Mouse (Mus musculus): ENCODE measurements at regions not wholly inside any gene's neighbourhood (a gene's known extent, or its start where the extent isn't known, plus 50 kb on each side); places are given as distances from the start of the nearest gene placed in this dataset.

DNA sequence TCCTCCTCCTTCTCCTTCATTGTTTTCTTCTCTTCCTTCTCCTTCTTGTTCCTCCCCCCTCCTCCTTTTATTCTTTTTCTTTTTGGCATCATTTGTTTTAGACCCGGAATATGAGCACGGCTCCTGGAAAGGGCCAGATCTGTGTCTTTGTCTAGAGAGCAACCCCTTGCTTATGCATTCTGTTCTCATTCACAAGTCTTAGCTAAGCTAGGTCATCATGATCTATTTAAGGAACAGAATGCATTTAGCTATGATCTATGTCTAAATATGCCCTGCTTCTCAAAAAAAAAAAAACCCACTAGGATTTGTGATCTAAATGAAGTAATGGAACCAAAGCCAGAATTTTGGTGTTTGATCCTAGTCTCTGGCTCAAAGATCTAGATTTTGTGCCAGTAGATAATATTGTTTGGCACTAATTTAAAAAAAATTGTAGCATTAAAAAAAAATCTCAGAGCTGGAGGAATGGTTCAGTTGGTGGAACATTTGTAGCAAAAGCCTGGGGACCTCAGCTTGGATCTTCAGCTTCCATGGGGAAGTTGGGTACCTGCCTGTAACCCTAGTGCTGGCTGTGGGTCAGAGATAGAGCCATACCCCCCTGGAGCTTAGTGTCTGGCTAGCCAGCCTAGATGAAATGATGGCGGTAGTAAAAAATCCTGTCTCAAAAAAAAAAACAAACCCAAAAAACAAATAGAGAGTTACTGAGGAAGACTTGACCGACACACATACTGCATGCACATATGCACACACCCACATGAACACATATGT is 100.5 kb upstream of the Got2 start:
- no peak overlapping the region for H3K4me3 ChIP-seq (ENCODE audit: insufficient read depth, low read depth, low read length)
- peaks cover 5% of the 10 kb centered on the region; the same call in 1 of the 2 replicates for H3K4me1 ChIP-seq (ENCODE audit: control insufficient read depth, insufficient read depth, low read length)
- TF ChIP-seq CTCF (IDR thresholded peaks at IDR 0.05; ENCODE audit: insufficient read depth, low read depth, low read length): no peak
- TF ChIP-seq POLR2A (IDR thresholded peaks at IDR 0.05; ENCODE audit: insufficient read depth, low read depth, low read length): no peak
- H3K27ac ChIP-seq (ENCODE audit: insufficient read depth, low read depth, low read length): no peak overlapping the region
- 82% methylated on average over 4 of the region's 4 CpGs for WGBS

DNA sequence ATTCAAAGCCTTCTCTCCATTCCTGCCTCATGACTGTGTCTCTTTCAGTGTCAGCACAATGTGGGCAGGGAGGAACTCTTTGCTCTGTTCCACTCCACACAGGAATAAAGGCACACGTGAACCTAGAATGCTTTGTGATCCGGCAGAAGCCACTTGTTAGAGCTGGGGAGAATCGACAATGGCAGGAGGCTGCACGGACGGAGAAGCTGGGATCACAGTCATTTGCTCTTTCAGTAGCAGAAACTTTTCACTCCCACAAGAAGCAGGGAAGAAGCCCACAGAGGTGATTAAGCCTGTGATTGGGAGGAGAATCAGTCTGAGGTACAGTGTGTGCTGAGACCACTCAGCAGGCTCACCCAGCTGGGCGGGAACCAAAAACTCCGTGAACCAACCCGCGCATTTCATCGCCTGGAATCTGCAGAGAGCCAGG is 98.7 kb upstream of the Got2 start:
- Histone ChIP-seq H3K4me1 (ENCODE audit: control insufficient read depth, insufficient read depth, low read length) (peaks cover 5% of the 10 kb centered on the region; the same call in 1 of the 2 replicates), H3K27ac (ENCODE audit: insufficient read depth, low read depth, low read length) (no peak overlapping the region), H3K4me3 (ENCODE audit: insufficient read depth, low read depth, low read length) (0 out of 2 replicates have a peak overlapping the region, but pooled peaks have one; percentile 12)
- TF ChIP-seq POLR2A (IDR thresholded peaks at IDR 0.05; ENCODE audit: insufficient read depth, low read depth, low read length) (no peak), CTCF (IDR thresholded peaks at IDR 0.05; ENCODE audit: insufficient read depth, low read depth, low read length) (no peak)
- WGBS: 8% methylated on average over 10 of the region's 10 CpGs

- TF ChIP-seq POLR2A (IDR thresholded peaks at IDR 0.05; ENCODE audit: insufficient read depth, low read depth, low read length): no peak
- no peak for TF ChIP-seq CTCF (IDR thresholded peaks at IDR 0.05; ENCODE audit: insufficient read depth, low read depth, low read length)
- Histone ChIP-seq H3K4me3 (ENCODE audit: insufficient read depth, low read depth, low read length) (no peak overlapping the region), H3K27ac (ENCODE audit: insufficient read depth, low read depth, low read length) (no peak overlapping the region), H3K4me1 (ENCODE audit: control insufficient read depth, insufficient read depth, low read length) (peaks cover 5% of the 10 kb centered on the region; the same call in 1 of the 2 replicates)
- 73% methylated on average over 3 of the region's 3 CpGs for WGBS
Measured at GRCm38 (mm10) chr8:95986410-95986809, 98.1 kb upstream of the Got2 start.

DNA sequence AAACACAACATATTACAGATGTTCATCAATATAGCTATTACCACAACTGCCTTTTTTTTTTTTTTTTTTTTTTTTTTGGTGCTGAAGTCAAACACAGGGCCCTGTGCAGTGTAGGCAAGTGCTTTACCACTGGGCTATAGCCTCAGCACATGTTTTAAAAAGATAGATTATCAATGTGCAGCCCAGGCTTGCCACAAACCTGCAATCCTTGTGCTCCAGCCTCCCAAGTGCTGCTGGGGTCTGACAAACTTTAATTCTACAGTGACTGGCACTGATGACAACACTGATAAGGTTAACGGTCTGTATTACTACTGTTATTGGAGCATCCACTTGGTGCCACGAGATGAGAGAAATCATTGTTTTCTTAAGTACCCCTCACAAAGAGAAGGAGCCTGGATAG is 95.3 kb upstream of the Got2 start:
- Histone ChIP-seq H3K4me3 (ENCODE audit: insufficient read depth, low read depth, low read length) (no peak overlapping the region), H3K4me1 (ENCODE audit: control insufficient read depth, insufficient read depth, low read length) (peaks cover 5% of the 10 kb centered on the region; the same call in 1 of the 2 replicates), H3K27ac (ENCODE audit: insufficient read depth, low read depth, low read length) (no peak overlapping the region)
- 58% methylated on average over 2 of the region's 2 CpGs for WGBS
- TF ChIP-seq POLR2A (IDR thresholded peaks at IDR 0.05; ENCODE audit: insufficient read depth, low read depth, low read length): no peak
- no peak for TF ChIP-seq CTCF (IDR thresholded peaks at IDR 0.05; ENCODE audit: insufficient read depth, low read depth, low read length)

GRCm38 (mm10) chr8:95980405-95980804 is 92.1 kb upstream of the Got2 start:
- 63% methylated on average over 2 of the region's 2 CpGs for WGBS
- H3K4me3 ChIP-seq (ENCODE audit: insufficient read depth, low read depth, low read length): no peak overlapping the region
- no peaks in the 10 kb centered on the region for H3K4me1 ChIP-seq (ENCODE audit: control insufficient read depth, insufficient read depth, low read length)
- no peak overlapping the region for H3K27ac ChIP-seq (ENCODE audit: insufficient read depth, low read depth, low read length)
- TF ChIP-seq POLR2A (IDR thresholded peaks at IDR 0.05; ENCODE audit: insufficient read depth, low read depth, low read length): no peak
- TF ChIP-seq CTCF (IDR thresholded peaks at IDR 0.05; ENCODE audit: insufficient read depth, low read depth, low read length): no peak

GRCm38 (mm10) chr8:95979223-95979622 is 90.9 kb upstream of the Got2 start:
- Histone ChIP-seq H3K4me3 (ENCODE audit: insufficient read depth, low read depth, low read length) (no peak overlapping the region), H3K27ac (ENCODE audit: insufficient read depth, low read depth, low read length) (no peak overlapping the region), H3K4me1 (ENCODE audit: control insufficient read depth, insufficient read depth, low read length) (no peaks in the 10 kb centered on the region)
- no peak for TF ChIP-seq POLR2A (IDR thresholded peaks at IDR 0.05; ENCODE audit: insufficient read depth, low read depth, low read length)
- no peak for TF ChIP-seq CTCF (IDR thresholded peaks at IDR 0.05; ENCODE audit: insufficient read depth, low read depth, low read length)
- WGBS: 74% methylated on average over 6 of the region's 6 CpGs

- Histone ChIP-seq H3K4me3 (ENCODE audit: insufficient read depth, low read depth, low read length) (no peak overlapping the region), H3K4me1 (ENCODE audit: control insufficient read depth, insufficient read depth, low read length) (no peaks in the 10 kb centered on the region), H3K27ac (ENCODE audit: insufficient read depth, low read depth, low read length) (no peak overlapping the region)
- WGBS: 10% methylated on average over 4 of the region's 4 CpGs
- no peak for TF ChIP-seq CTCF (IDR thresholded peaks at IDR 0.05; ENCODE audit: insufficient read depth, low read depth, low read length)
- TF ChIP-seq POLR2A (IDR thresholded peaks at IDR 0.05; ENCODE audit: insufficient read depth, low read depth, low read length): no peak
Measured at GRCm38 (mm10) chr8:95974889-95975288, 86.5 kb upstream of the Got2 start.

DNA sequence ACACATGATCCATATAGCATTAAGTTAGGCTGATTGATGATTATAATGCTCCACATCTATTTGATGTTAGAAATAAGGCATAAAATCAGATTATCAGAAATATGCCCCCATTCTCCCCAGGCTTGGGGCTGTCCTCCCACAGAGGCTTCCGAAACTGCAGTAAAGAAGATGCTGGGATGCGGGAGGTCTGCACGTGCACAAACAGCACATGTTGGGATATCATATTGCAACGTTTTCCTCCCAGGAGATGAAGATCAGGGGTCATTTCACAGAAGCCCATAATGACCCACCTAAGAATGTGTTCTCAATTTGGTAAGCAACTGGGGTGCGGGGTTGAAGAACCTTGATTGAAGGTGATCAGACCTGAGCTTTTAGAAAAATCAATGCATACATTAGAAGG is 85.9 kb upstream of the Got2 start:
- TF ChIP-seq CTCF (IDR thresholded peaks at IDR 0.05; ENCODE audit: insufficient read depth, low read depth, low read length): no peak
- TF ChIP-seq POLR2A (IDR thresholded peaks at IDR 0.05; ENCODE audit: insufficient read depth, low read depth, low read length): no peak
- no peaks in the 10 kb centered on the region for H3K4me1 ChIP-seq (ENCODE audit: control insufficient read depth, insufficient read depth, low read length)
- H3K27ac ChIP-seq (ENCODE audit: insufficient read depth, low read depth, low read length): no peak overlapping the region
- WGBS: 66% methylated on average over 5 of the region's 5 CpGs
- H3K4me3 ChIP-seq (ENCODE audit: insufficient read depth, low read depth, low read length): no peak overlapping the region

GRCm38 (mm10) chr8:95973571-95973970 is 85.2 kb upstream of the Got2 start:
- no peaks in the 10 kb centered on the region for H3K4me1 ChIP-seq (ENCODE audit: control insufficient read depth, insufficient read depth, low read length)
- H3K4me3 ChIP-seq (ENCODE audit: insufficient read depth, low read depth, low read length): no peak overlapping the region
- H3K27ac ChIP-seq (ENCODE audit: insufficient read depth, low read depth, low read length): no peak overlapping the region
- no peak for TF ChIP-seq POLR2A (IDR thresholded peaks at IDR 0.05; ENCODE audit: insufficient read depth, low read depth, low read length)
- WGBS: 37% methylated on average over 4 of the region's 4 CpGs

Data from olfactory bulb, adult 2 months (tissue).